Mouse (Mus musculus) small intestine, adult 2 months (tissue): ENCODE measurements around the gene Antxr2.

Experiments used
- CTCF ChIP-seq: fragments of 200-500 bp; IDR thresholded peaks from 2 replicates; pipeline ENCODE4 v1.5.1; 2012; ENCODE audit warnings: low read depth, mild to moderate bottlenecking, control low read depth, inconsistent platforms, low read length, moderate library complexity, mixed read lengths; ENCODE audit not compliant: insufficient replicate concordance, insufficient read length; ENCODE audit errors: extremely low read depth
- POLR2A ChIP-seq: fragments of 200-500 bp; IDR thresholded peaks from 2 replicates; pipeline ENCODE4 v1.6.1; 2012; ENCODE audit warnings: low read depth, mild to moderate bottlenecking, control low read depth, inconsistent platforms, low read length, moderate library complexity

- TF ChIP-seq CTCF (no peak), POLR2A (no peak)
These were observed 153.9 kb downstream of the Antxr2 start for GRCm38 (mm10) chr5:97876895-97877294.
